Mouse (Mus musculus) lung, postnatal 0 days (tissue): ENCODE results near the gene Stn1.

Experiments used
- CTCF ChIP-seq: IDR thresholded peaks from 2 replicates; pipeline ENCODE4 v1.5.1; 2016; ENCODE audit warnings: antibody characterized with exemption, mild to moderate bottlenecking
- EP300 ChIP-seq: IDR thresholded peaks from 2 replicates; pipeline ENCODE4 v1.6.1; 2016; ENCODE audit warnings: antibody characterized with exemption, mild to moderate bottlenecking, control low read depth

DNA sequence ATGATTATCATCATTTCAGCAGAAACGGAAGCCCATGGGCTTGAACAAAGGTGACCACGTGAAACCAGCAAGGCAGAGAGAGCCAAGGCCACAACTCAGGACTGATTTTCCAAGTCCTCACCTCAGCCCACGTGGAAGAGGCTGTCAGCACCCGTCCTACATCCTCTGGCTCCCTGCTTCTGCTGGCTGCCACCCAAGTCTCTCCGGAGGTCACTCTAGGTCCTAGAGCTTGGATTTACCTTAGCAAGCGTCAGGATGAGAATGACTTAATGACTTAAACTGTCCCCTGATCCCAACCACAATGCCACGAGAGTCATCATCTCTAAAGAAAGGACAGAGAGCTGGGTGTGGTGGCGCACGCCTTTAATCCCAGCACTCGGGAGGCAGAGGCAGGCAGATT, 84.6 kb downstream of the Stn1 start:
- TF ChIP-seq CTCF (no peak), EP300 (no peak)
